Mouse (Mus musculus) heart, embryonic 14.5 days (tissue): ENCODE data around the gene Crip2. TPM values are rescaled to one million over a fixed set of nuclear protein-coding genes. Genes with fewer than 3 reads are reported as not detected.

Source experiments
- ATAC-seq: fragments of 200-750 bp; cut with Nextera tagmentation; 2 replicates; pipeline ENCODE4 v1.8.0; 2017; ENCODE audit warnings: low read depth, moderate TSS enrichment; ENCODE audit not compliant: insufficient number of reproducible peaks, insufficient read depth, low FRiP score
- H3K27ac ChIP-seq, 2 experiments: fragments of 200-500 bp in 1 of 2; fragments of 300-500 bp in 1 of 2; sonication (generic) in 1 of 2; replicated peaks in 1 of 2; 2 replicates each; pipeline ENCODE4 v1.5.1; 2012 to 2014; ENCODE audit warnings: low read depth in 2 of 2, low read length in 2 of 2, control low read depth in 1 of 2, mild to moderate bottlenecking in 1 of 2, mixed read lengths in 1 of 2; ENCODE audit not compliant: control insufficient read depth in 1 of 2, insufficient read depth in 1 of 2
- H3K27me3 ChIP-seq: fragments of 300-500 bp; sonication (generic); 2 replicates; pipeline ENCODE4 v1.6.1; 2014; ENCODE audit warnings: mild to moderate bottlenecking, low read length, control low read depth; ENCODE audit not compliant: control insufficient read depth, insufficient read depth
- H3K36me3 ChIP-seq: fragments of 300-500 bp; sonication (generic); 2 replicates; pipeline ENCODE4 v1.6.1; 2014; ENCODE audit warnings: mild to moderate bottlenecking, control low read depth, low read length, mixed read lengths; ENCODE audit not compliant: control insufficient read depth, insufficient read depth
- H3K4me1 ChIP-seq, 2 experiments: fragments of 200-500 bp in 1 of 2; fragments of 300-500 bp in 1 of 2; sonication (generic) in 1 of 2; 2 replicates each; pipeline ENCODE4 v1.6.1; 2012 to 2014; ENCODE audit warnings: low read length in 2 of 2, control low read depth in 1 of 2, mixed read lengths in 1 of 2; ENCODE audit not compliant: control insufficient read depth in 2 of 2, insufficient read depth in 2 of 2
- H3K4me2 ChIP-seq: fragments of 300-500 bp; sonication (generic); 2 replicates; pipeline ENCODE4 v1.6.1; 2014; ENCODE audit warnings: mild to moderate bottlenecking, low read length
- H3K4me3 ChIP-seq, 2 experiments: fragments of 200-500 bp in 1 of 2; fragments of 300-500 bp in 1 of 2; sonication (generic) in 1 of 2; 2 replicates each; pipeline ENCODE4 v1.5.1; 2012 to 2014; ENCODE audit warnings: low read length in 2 of 2, mild to moderate bottlenecking in 2 of 2, control low read depth in 1 of 2, low read depth in 1 of 2, moderate library complexity in 1 of 2; ENCODE audit not compliant: control insufficient read depth in 1 of 2, insufficient read depth in 1 of 2
- H3K9ac ChIP-seq: fragments of 300-500 bp; sonication (generic); 2 replicates; pipeline ENCODE4 v1.6.1; 2014; ENCODE audit warnings: mild to moderate bottlenecking, low read length
- H3K9me3 ChIP-seq: fragments of 300-500 bp; sonication (generic); 2 replicates; pipeline ENCODE4 v1.6.1; 2016; ENCODE audit warnings: low read length, control low read depth; ENCODE audit not compliant: control insufficient read depth
- WGBS: fragments of 180-500 bp; shearing (Covaris S2); extraction: QIAGEN DNeasy Blood & Tissue Kit; methylation state at CpG from one replicate; pipeline ENCODE4 v1.1.7; 2014; 5-methylcytosine and 5-hydroxymethylcytosine counted together
- polyA plus RNA-seq: library from polyadenylated mRNA; unstranded; fragments of >200 nt; fragmentation: Nextera tagmentation; extraction: Ambion mirVana; gene quantifications from 2 replicates; pipeline ENCODE4 v1.2.1, GENCODE M21; 2014

Crip2 gene
- polyA plus RNA-seq, 1 experiment from 2014 or later = 1,706 TPM

DNA sequence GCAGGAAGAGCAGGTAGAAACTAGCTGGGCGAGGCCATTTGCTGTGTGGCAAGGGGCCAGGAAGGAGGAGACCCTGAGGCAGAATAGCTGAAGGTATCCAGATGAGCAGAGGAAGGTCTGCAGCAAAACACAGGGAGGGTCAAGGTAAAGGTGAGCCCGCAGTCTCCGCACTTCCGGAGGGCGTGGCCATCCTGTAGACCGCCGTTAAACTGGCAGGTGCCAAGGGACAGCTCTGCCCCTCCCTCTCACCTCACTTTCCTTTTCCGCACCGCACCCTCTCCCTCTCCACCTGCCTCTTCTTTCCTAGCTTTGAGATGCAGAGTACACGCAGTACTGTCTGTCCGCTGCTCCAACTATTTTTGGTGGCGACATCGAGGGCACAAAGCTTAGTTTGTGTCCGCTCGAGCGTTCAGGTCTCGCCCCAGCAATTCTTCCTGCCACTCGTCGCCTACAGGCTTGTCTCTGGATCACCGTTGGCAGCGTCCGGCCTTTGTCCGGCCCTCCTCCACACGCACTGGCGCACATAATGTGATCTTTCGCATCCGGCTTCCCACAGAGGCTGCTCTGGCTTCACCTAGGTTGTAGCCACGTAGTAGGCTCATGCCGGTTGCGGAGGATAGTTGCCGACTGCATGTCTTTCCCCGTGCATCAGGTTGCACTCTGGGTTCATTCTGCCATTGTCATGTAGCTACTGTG is 15.2 kb downstream of the Crip2 start:
- Histone ChIP-seq H3K9me3 (no peaks in the 10 kb centered on the region), H3K4me3 (peak overlapping the region; percentile 41 to 61), H3K36me3 (0 out of 2 replicates have a peak, but pooled peaks cover 3% of the 10 kb centered on the region), H3K27me3 (no peaks in the 10 kb centered on the region), H3K9ac (peak overlapping the region; percentile 78), H3K4me2 (peak overlapping the region; percentile 81), H3K4me1 (peaks cover 25 to 35% of the 10 kb centered on the region in 2 experiments), H3K27ac (peak overlapping the region; percentile 83 to 84)
- ATAC-seq = no peak
- 4% methylated on average over 32 of the region's 32 CpGs for WGBS

DNA sequence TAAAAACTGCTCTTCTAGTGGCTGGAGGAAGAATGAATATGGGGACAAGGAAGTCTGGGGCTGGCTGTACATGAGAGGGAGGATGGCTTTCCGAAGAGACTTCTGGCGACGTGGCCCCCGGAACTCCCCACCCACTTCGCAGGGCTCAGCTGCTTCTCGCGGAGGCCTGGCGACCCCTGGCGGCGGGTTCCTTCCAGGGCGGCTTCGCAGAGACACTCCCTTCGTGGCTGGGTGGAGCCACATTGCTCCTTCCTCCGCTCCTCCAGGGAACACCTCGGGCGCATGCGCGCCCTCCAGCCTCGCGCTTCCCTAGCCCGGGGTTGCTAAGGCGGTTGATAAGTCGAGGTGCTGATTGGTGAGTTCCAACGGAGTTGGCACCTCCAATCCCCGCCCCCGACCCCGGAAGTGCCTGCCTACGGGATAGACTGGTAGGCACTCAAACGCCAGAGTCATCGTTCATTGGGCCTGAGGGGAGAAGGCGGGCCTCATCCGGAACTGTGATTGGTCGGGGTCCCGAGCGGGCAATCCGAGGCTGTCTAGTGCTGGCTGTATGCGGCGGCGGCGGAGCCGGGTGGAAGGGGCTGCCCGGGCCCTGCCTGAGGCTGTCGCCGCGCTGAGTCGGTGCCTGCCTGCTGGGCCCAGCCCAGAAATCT is 16.0 kb downstream of the Crip2 start, which contains the start of gene Tedc1:
TSS of gene Tedc1 (plus strand) at position 535 of the 653 bp plus-strand sequence.
- Histone ChIP-seq H3K27me3 (no peaks in the 10 kb centered on the region), H3K27ac (peak within 1 kb of the TSS; percentile 83 to 84), H3K36me3 (0 out of 2 replicates have a peak, but pooled peaks cover 3% of the 10 kb centered on the region), H3K9ac (peak within 1 kb of the TSS; percentile 78), H3K4me2 (peak within 1 kb of the TSS; percentile 81), H3K4me1 (peaks cover 19 to 29% of the 10 kb centered on the region in 2 experiments), H3K9me3 (no peaks in the 10 kb centered on the region), H3K4me3 (peak within 1 kb of the TSS; percentile 61 to 70)
- WGBS = 0% methylated on average over 46 of the region's 46 CpGs
- ATAC-seq = peak; percentile 95

- H3K27me3 ChIP-seq = no peaks in the 10 kb centered on the region
- ATAC-seq = no peak; the same call in 1 of the 2 replicates
- peak overlapping the region; percentile 71 for H3K9ac ChIP-seq
- peaks cover 6% of the 10 kb centered on the region; the same call in 1 of the 2 replicates for H3K36me3 ChIP-seq
- H3K4me1 ChIP-seq = peaks cover 17 to 23% of the 10 kb centered on the region in 2 experiments
- H3K27ac ChIP-seq = no peak overlapping the region
- H3K4me2 ChIP-seq = peak overlapping the region; percentile 81
- peak overlapping the region; percentile 61 to 70 for H3K4me3 ChIP-seq
- 1% methylated on average over 23 of the region's 23 CpGs for WGBS
- no peaks in the 10 kb centered on the region for H3K9me3 ChIP-seq
These were observed 16.5 kb downstream of the Crip2 start for GRCm38 (mm10) chr12:113156540-113156929.

DNA sequence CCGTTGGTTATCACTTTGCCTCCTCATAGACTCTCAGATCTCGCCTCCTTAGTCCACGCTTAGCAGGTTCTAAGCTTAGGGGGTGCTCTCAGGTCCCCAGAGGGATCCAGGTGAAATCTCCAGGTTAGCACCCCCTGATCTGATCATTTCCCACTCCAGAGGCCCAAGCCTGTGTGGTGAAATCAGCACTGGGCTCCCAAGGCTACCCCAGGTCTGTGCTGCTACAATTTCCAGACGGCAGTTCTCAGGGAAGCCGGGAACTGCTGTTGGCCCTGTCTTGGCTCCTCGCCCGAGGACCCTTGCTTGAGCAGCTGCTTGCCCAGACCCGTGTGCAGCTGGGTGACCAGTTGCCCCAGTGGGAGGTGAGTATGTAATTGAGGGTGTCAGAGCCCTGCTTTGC is 17.0 kb downstream of the Crip2 start:
- peaks cover 10% of the 10 kb centered on the region; the same call in 1 of the 2 replicates for H3K36me3 ChIP-seq
- H3K4me1 ChIP-seq = peaks cover 17 to 21% of the 10 kb centered on the region in 2 experiments
- no peaks in the 10 kb centered on the region for H3K27me3 ChIP-seq
- ATAC-seq = no peak
- no peak overlapping the region for H3K27ac ChIP-seq
- WGBS = 45% methylated on average over 8 of the region's 8 CpGs
- H3K4me2 ChIP-seq = peak overlapping the region; percentile 81
- peak overlapping the region; percentile 71 for H3K9ac ChIP-seq
- peak overlapping the region; percentile 61 to 70 for H3K4me3 ChIP-seq
- H3K9me3 ChIP-seq = no peaks in the 10 kb centered on the region

DNA sequence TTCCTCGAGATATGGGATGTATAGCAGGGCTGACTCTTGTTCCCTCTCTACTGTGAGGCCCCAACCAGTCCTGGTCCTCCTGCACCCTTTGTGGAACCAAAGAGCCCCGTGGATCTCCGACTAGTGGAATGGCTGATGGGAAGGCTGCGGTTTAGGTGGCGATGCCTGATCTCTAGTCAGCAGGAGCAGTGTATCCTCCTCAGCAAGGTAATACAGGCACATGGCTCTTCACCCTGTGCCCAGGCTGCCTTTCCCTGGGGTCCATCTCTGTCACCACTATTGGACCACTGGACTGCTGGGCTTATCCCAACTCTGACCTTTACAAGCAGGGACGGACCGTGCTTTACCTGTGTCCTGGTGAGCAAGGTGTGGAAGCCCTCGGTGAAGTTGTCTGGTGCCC is 17.5 kb downstream of the Crip2 start:
- no peak for ATAC-seq
- Histone ChIP-seq H3K36me3 (peaks cover 15% of the 10 kb centered on the region), H3K4me1 (peaks cover 16 to 17% of the 10 kb centered on the region in 2 experiments), H3K27ac (no peak overlapping the region), H3K4me3 (no peak overlapping the region), H3K4me2 (peak overlapping the region; percentile 81), H3K27me3 (no peaks in the 10 kb centered on the region), H3K9ac (no peak overlapping the region), H3K9me3 (no peaks in the 10 kb centered on the region)
- WGBS = 90% methylated on average over 8 of the region's 8 CpGs

DNA sequence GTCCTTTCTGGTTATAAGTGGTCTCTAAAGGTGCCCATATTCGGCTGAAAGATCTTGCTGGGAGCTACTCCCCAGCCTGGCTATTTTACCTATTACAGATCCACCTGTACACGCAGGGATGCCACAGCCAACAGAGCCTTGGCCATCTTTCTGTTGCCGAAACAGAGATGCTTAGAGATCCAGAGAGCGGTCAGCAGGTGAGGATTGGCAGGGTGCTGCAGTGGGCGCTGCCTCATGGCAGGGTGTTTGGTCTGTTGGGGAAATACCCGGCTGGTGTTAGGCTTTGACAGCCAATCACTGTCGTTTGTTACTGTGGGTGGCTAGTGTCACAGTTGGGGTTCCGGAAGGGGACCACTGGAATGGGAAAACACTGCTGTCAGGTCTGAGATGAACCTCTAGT is 17.9 kb downstream of the Crip2 start:
- Histone ChIP-seq H3K9me3 (no peaks in the 10 kb centered on the region), H3K36me3 (peaks cover 20% of the 10 kb centered on the region), H3K27me3 (no peaks in the 10 kb centered on the region), H3K4me1 (peaks cover 13 to 14% of the 10 kb centered on the region in 2 experiments), H3K27ac (no peak overlapping the region), H3K9ac (no peak overlapping the region), H3K4me3 (no peak overlapping the region), H3K4me2 (no peak overlapping the region)
- ATAC-seq = no peak
- WGBS = 91% methylated on average over 8 of the region's 8 CpGs

- Histone ChIP-seq H3K36me3 (peaks cover 29% of the 10 kb centered on the region), H3K9ac (no peak overlapping the region; the same call in 1 of the 2 replicates), H3K4me1 (peaks cover 0 to 2% of the 10 kb centered on the region in 2 experiments; a peak in 1 of 4 replicates), H3K27ac (peak overlapping the region in 1 of 2 experiments; percentile 33; a peak in 1 of 4 replicates), H3K4me2 (no peak overlapping the region), H3K4me3 (no peak overlapping the region), H3K9me3 (no peaks in the 10 kb centered on the region), H3K27me3 (no peaks in the 10 kb centered on the region)
- WGBS = 76% methylated on average over 11 of the region's 11 CpGs
- no peak for ATAC-seq
These were observed 23.5 kb downstream of the Crip2 start for GRCm38 (mm10) chr12:113163561-113164006.
